Mouse (Mus musculus): ENCODE results near the gene P2rx2.

The P2rx2 gene

DNA sequence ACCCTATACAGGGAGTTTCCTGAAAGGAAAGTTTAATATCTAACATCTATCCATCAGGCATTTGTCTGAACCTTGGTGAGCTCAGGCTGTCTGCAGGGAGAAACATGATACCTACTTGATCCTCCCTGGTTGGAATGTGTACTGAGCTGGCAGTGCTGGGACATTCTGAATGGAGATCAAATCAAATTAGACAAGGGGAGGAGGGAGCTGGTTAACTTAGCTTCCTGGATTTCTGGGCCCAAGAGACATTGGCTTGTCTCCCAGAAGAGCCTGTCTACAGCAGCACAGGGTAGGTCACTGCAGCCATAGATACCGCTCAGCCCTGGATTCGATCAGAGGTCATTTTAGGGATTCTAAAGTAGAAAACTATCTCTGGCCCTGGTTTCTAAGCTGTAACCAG is 4.2 kb downstream of the P2rx2 start:
- no peak for DNase-seq (ENCODE audit: low read depth, low spot score)

DNA sequence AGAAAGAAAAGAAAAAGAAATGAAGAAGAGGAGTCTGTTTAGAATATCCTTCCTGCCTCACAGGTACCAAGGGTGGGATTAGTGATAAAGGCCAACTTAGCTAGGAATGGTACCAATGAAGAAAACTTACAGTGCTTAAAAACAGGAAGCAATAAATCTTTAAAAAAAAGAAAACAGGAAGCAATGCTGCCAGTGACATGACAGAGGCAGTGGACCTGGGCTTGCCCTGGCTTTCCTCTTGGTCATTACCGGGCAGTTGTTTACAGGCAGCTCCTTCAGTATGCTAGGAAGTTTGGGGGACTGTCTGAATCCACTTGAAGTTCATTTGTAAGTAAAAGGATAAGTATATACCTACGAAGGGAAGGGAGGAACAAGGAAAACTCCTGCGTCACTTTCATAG is 12.5 kb downstream of the P2rx2 start:
- DNase-seq (ENCODE audit: low read depth, low spot score) = no peak

DNA sequence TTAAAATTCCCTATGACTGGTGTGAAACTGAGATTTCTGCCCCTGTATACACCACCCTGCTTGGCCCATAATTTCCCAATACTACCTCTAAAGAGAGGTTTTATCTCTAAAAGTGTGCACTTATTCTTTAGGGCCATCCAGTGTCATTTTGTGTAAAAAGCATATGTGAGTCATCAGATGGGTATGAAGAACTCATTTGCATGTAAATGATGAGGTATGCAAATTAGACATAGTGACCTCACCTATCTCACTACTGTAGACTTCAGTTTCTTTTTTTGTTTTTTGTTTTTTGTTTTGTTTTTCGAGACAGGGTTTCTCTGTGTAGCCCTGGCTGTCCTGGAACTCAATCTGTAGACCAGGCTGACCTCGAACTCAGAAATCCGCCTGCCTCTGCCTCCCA is 29.9 kb downstream of the P2rx2 start:
- no peak for DNase-seq (ENCODE audit: low read depth, low spot score)

DNA sequence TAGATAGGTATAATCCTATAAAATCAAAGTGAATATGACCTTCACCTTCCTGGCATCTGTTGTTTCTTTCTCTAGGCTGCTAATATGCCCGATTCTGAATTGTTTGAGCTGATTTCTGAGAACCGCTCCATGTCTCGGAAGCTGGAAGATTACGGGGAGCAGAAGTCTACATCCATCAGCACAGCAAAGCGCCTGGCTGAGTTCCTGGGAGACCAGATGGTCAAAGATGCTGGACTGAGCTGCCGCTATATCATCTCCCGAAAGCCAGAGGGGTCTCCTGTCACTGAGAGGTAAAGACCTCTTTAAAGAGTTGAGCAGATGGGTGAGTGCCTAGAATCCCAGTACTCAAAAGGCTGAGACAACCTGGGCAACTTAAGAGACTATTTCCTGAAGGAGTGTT is 34.2 kb downstream of the P2rx2 start:
- DNase-seq (ENCODE audit: low read depth, low spot score) = no peak

DNA sequence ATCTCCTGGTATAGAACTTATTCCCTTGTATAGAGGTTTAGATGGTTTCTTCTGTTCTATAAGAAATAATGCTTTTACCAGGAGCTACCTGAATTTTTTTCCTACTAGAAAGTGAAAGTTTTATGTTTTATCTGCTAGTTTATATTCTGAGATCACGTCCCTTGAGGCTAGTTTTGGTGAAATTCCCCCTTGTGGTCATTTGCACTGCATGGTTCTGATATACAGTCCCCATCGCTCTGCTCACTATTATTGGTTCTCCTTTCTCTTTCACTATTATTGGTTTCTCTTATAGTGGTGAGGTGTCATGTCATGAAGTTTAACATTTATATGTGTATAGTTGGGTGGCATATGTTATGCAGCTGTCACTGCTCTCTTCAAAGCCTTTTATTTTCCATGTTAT is 42.4 kb downstream of the P2rx2 start:
- DNase-seq (ENCODE audit: low read depth, low spot score) = no peak

GRCm38 (mm10) chr5:110296637-110297036 is 46.4 kb downstream of the P2rx2 start:
- no peak for DNase-seq (ENCODE audit: low read depth, low spot score)

DNA sequence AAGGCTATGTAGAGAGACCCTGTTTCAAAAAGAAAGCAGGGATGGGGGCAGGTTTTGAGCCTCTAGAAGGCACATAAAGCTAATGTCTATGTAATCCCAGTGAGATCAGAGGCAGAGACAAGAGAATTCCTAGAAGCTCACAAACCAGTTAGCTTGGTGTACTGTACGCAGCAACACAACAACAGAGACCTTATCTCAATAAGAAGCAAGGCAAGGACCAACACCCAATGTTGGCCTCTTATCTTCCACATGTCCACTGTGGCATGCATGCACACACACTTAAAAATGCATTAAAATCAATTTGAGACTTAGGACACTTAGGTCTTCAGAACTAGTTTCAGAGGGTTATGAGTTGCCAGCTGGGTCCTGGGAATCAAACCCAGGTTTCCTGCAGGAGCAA is 51.4 kb downstream of the P2rx2 start:
- no peak for DNase-seq (ENCODE audit: low read depth, low spot score)

Data from ES-CJ7 (cell line).